Mouse (Mus musculus): ENCODE data around the gene Cnnm1. TPM values are rescaled to one million over a fixed set of nuclear protein-coding genes. Genes with fewer than 3 reads are reported as not detected.

The Cnnm1 gene
- 2.8 and 3.6 TPM in 2 replicates for polyA plus RNA-seq (2015; fragmentation: Nextera tagmentation; extraction: Ambion mirVana)

GRCm38 (mm10) chr19:43440112-43440737, at the start of gene Cnnm1:
TSS of gene Cnnm1 (plus strand) at chr19:43440436.
- Histone ChIP-seq H3K4me3 (peak within 1 kb of the TSS; percentile 73), H3K4me2 (peak within 1 kb of the TSS; percentile 99), H3K27ac (peak within 1 kb of the TSS; percentile 68), H3K36me3 (no peaks in the 10 kb centered on the region), H3K9ac (peak within 1 kb of the TSS; percentile 78), H3K4me1 (peaks cover 16% of the 10 kb centered on the region), H3K9me3 (peaks cover 3% of the 10 kb centered on the region; the same call in 1 of the 2 replicates), H3K27me3 (peaks cover 56% of the 10 kb centered on the region)
- under 1% methylated on average over 37 of the region's 51 CpGs for WGBS
- peak; percentile 77 for ATAC-seq (ENCODE audit: insufficient number of reproducible peaks, insufficient read depth, low FRiP score, low TSS enrichment, low read depth)

GRCm38 (mm10) chr19:43396327-43396726, 43.9 kb upstream of the Cnnm1 start:
- H3K9ac ChIP-seq: no peak overlapping the region
- no peaks in the 10 kb centered on the region for H3K36me3 ChIP-seq
- H3K4me2 ChIP-seq: no peak overlapping the region
- H3K9me3 ChIP-seq: no peaks in the 10 kb centered on the region
- H3K27me3 ChIP-seq: no peaks in the 10 kb centered on the region
- no peak overlapping the region for H3K27ac ChIP-seq
- 0 out of 2 replicates have a peak, but pooled peaks cover 3% of the 10 kb centered on the region for H3K4me1 ChIP-seq
- ATAC-seq (ENCODE audit: insufficient number of reproducible peaks, insufficient read depth, low FRiP score, low TSS enrichment, low read depth): no peak
- WGBS: 4% methylated on average over 4 of the region's 4 CpGs
- H3K4me3 ChIP-seq: no peak overlapping the region

DNA sequence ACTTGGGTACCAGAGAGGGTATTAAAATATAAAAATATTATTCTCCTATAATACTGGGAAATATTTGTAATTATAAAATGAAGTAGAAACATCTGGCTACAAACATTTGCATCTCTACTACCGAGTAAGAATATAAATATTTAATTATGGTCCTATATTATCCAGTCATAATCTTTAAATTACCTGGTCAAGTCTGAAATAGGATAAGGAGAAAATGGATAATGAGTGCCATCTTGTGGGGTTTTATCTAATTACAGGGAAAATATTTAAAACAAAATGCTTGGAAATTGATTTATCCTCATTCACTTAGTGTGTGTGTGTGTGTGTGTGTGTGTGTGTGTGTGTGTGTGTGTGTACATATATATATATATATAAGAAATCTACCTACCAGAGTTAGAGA, 33.1 kb upstream of the Cnnm1 start:
- Histone ChIP-seq H3K9me3 (no peaks in the 10 kb centered on the region), H3K27me3 (no peaks in the 10 kb centered on the region), H3K4me1 (no peaks in the 10 kb centered on the region), H3K4me2 (no peak overlapping the region), H3K27ac (no peak overlapping the region), H3K4me3 (no peak overlapping the region), H3K36me3 (no peaks in the 10 kb centered on the region), H3K9ac (no peak overlapping the region)
- WGBS: 11% methylated on average over 1 of the region's 1 CpGs
- no peak for ATAC-seq (ENCODE audit: insufficient number of reproducible peaks, insufficient read depth, low FRiP score, low TSS enrichment, low read depth)

- Histone ChIP-seq H3K4me1 (no peaks in the 10 kb centered on the region), H3K27me3 (no peaks in the 10 kb centered on the region), H3K9me3 (no peaks in the 10 kb centered on the region), H3K27ac (no peak overlapping the region), H3K4me3 (no peak overlapping the region), H3K4me2 (no peak overlapping the region), H3K9ac (no peak overlapping the region), H3K36me3 (no peaks in the 10 kb centered on the region)
- ATAC-seq (ENCODE audit: insufficient number of reproducible peaks, insufficient read depth, low FRiP score, low TSS enrichment, low read depth): no peak
- 58% methylated on average over 2 of the region's 2 CpGs for WGBS
Measured at GRCm38 (mm10) chr19:43415565-43415964, 24.7 kb upstream of the Cnnm1 start.

DNA sequence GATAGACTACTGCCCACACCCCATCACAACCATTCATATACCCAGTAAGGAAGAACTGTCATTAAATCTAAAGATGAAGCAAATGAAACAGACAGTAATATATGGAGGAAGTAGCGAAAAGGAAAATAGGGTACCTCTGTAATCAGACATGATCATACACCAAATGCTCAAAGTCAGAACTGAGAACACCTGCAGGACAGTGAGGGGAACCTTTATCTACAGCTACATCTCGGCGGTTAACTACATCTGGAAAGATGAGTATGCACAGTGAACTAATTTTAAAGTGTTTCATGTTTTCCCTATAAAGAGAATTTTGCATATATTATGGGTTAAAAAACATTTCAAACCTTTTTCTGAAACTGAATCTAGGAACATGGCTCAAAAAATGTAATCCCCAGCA, 19.7 kb upstream of the Cnnm1 start:
- ATAC-seq (ENCODE audit: insufficient number of reproducible peaks, insufficient read depth, low FRiP score, low TSS enrichment, low read depth): no peak
- Histone ChIP-seq H3K9ac (no peak overlapping the region), H3K27me3 (no peaks in the 10 kb centered on the region), H3K4me2 (no peak overlapping the region), H3K36me3 (no peaks in the 10 kb centered on the region), H3K4me3 (no peak overlapping the region), H3K4me1 (no peaks in the 10 kb centered on the region), H3K9me3 (no peaks in the 10 kb centered on the region), H3K27ac (no peak overlapping the region)
- WGBS: 81% methylated on average over 3 of the region's 3 CpGs

DNA sequence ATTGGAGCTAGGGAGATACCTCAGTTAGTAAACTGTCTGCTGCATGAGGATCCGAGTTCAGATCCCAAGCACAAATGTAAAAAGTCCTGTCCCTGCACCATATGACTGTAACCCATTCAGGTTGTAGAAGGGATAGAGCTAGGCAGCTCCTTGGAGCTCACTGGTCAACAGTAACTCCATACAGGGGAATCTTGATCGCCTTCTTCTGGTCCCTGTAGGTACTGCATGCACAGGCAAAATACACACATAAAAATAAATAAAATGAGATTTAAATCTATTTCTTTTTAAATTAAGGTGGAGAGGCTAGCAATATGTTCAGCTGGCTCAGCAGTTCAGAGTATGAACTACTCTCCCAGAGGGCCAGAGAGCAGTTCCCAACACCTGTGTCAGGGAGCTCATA, 16.2 kb upstream of the Cnnm1 start:
- ATAC-seq (ENCODE audit: insufficient number of reproducible peaks, insufficient read depth, low FRiP score, low TSS enrichment, low read depth): no peak
- Histone ChIP-seq H3K9ac (no peak overlapping the region), H3K4me3 (no peak overlapping the region), H3K9me3 (no peaks in the 10 kb centered on the region), H3K4me1 (no peaks in the 10 kb centered on the region), H3K27me3 (no peaks in the 10 kb centered on the region; the same call in 1 of the 2 replicates), H3K4me2 (no peak overlapping the region), H3K27ac (no peak overlapping the region), H3K36me3 (peaks cover 11% of the 10 kb centered on the region)
- 79% methylated on average over 2 of the region's 2 CpGs for WGBS

- H3K4me1 ChIP-seq: no peaks in the 10 kb centered on the region
- no peak for ATAC-seq (ENCODE audit: insufficient number of reproducible peaks, insufficient read depth, low FRiP score, low TSS enrichment, low read depth)
Measured at GRCm38 (mm10) chr19:43427446-43428224, 12.6 kb upstream of the Cnnm1 start.

DNA sequence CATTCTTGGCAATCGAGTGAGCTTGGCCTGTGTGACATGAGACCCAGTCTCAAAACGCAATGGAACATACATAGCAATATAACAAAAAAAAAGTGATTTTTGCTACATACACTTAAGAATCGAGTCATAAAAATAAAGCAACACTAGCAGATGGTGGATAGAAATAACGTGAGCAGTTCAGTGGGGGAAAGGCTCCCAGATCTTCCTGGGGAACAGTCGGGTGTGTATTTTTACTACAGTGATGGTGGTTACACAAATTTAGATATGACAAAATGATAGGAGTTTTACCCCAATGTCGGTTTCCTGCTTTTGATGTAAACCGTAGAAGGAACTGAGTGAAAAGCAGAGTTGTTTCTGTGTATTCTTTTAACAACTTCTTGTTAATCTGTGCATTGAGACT, 990 bp upstream of the Cnnm1 start:
- Histone ChIP-seq H3K4me2 (no peak overlapping the region), H3K9ac (no peak overlapping the region), H3K4me1 (peaks cover 16% of the 10 kb centered on the region), H3K9me3 (peaks cover 3% of the 10 kb centered on the region; the same call in 1 of the 2 replicates), H3K36me3 (no peaks in the 10 kb centered on the region), H3K4me3 (no peak overlapping the region), H3K27me3 (peaks cover 56% of the 10 kb centered on the region), H3K27ac (no peak overlapping the region)
- 85% methylated on average over 7 of the region's 7 CpGs for WGBS
- no peak for ATAC-seq (ENCODE audit: insufficient number of reproducible peaks, insufficient read depth, low FRiP score, low TSS enrichment, low read depth)

More at GRCm38 (mm10) chr19:43427446-43428224, 12.6 kb upstream of the Cnnm1 start:
- Histone ChIP-seq H3K9ac (no peak overlapping the region), H3K4me3 (no peak overlapping the region), H3K27me3 (no peaks in the 10 kb centered on the region; the same call in 1 of the 2 replicates), H3K36me3 (peaks cover 11% of the 10 kb centered on the region), H3K27ac (no peak overlapping the region), H3K4me2 (no peak overlapping the region), H3K9me3 (no peaks in the 10 kb centered on the region)
- 89% methylated on average over 24 of the region's 24 CpGs for WGBS

DNA sequence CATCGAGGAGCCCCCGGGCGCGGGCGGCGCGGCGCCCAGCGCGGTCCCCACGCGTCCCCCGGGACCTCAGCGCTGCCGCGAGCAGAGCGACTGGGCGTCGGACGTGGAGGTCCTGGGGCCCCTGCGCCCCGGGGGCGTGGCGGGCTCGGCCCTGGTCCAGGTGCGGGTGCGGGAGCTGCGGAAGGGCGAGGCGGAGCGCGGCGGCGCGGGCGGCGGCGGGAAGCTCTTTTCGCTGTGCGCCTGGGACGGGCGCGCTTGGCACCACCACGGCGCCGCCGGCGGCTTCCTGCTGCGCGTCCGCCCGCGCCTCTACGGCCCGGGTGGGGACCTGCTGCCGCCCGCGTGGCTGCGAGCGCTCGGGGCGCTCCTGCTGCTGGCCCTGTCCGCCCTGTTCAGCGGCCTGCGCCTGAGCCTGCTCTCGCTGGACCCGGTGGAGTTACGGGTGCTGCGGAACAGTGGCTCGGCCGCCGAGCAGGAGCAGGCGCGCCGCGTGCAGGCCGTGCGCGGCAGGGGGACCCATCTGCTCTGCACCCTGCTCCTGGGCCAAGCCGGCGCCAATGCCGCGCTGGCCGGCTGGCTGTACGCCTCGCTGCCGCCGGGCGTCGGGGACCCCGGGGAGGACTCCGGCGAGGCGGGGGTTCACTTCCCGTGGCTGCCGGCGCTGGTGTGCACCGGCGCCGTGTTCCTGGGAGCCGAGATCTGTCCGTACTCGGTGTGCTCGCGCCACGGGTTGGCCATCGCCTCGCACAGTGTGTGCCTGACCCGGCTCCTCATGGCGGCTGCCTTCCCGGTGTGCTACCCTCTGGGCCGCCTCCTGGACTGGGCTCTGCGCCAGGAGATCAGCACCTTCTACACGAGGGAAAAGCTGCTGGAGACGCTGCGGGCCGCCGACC, 778 bp downstream of the Cnnm1 start:
- ATAC-seq (ENCODE audit: insufficient number of reproducible peaks, insufficient read depth, low FRiP score, low TSS enrichment, low read depth): peak; percentile 62
- no peaks in the 10 kb centered on the region for H3K36me3 ChIP-seq
- H3K27ac ChIP-seq: peak overlapping the region; percentile 68
- peak overlapping the region; percentile 78 for H3K9ac ChIP-seq
- H3K4me2 ChIP-seq: peak overlapping the region; percentile 99
- under 1% methylated on average over 102 of the region's 118 CpGs for WGBS
- H3K4me1 ChIP-seq: peaks cover 16% of the 10 kb centered on the region
- H3K4me3 ChIP-seq: peak overlapping the region; percentile 73
- peaks cover 3% of the 10 kb centered on the region; the same call in 1 of the 2 replicates for H3K9me3 ChIP-seq
- H3K27me3 ChIP-seq: peaks cover 56% of the 10 kb centered on the region

GRCm38 (mm10) chr19:43441661-43441990, 1.4 kb downstream of the Cnnm1 start:
- H3K36me3 ChIP-seq: no peaks in the 10 kb centered on the region
- H3K4me3 ChIP-seq: peak overlapping the region; percentile 73
- peak overlapping the region; percentile 78 for H3K9ac ChIP-seq
- H3K27ac ChIP-seq: no peak overlapping the region
- 11% methylated on average over 17 of the region's 17 CpGs for WGBS
- peaks cover 3% of the 10 kb centered on the region; the same call in 1 of the 2 replicates for H3K9me3 ChIP-seq
- peaks cover 16% of the 10 kb centered on the region for H3K4me1 ChIP-seq
- H3K27me3 ChIP-seq: peaks cover 56% of the 10 kb centered on the region
- ATAC-seq (ENCODE audit: insufficient number of reproducible peaks, insufficient read depth, low FRiP score, low TSS enrichment, low read depth): no peak
- H3K4me2 ChIP-seq: peak overlapping the region; percentile 99

DNA sequence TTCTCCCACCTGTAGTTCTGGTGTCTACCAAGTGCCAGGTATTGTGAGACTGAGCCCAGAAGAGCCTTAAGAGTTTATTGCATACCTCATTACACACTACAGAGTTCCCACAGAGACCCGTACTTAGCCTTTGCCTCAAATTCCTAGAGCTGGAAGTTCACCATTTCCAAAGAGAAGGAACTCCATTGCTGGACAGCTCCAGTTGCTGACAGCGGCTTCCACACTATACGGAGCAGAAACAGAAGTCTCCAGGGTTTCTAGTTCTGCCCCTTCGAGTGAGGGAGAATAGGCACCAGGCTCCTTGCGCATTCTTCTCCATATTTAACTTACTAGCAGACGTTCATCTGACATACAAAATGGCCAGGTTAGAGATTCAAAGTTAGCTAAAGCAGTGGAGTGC, 2.0 kb downstream of the Cnnm1 start:
- ATAC-seq (ENCODE audit: insufficient number of reproducible peaks, insufficient read depth, low FRiP score, low TSS enrichment, low read depth): no peak
- H3K9ac ChIP-seq: no peak overlapping the region
- 23% methylated on average over 6 of the region's 6 CpGs for WGBS
- peak overlapping the region; percentile 73 for H3K4me3 ChIP-seq
- peaks cover 16% of the 10 kb centered on the region for H3K4me1 ChIP-seq
- H3K4me2 ChIP-seq: peak overlapping the region; percentile 99
- peaks cover 56% of the 10 kb centered on the region for H3K27me3 ChIP-seq
- H3K27ac ChIP-seq: no peak overlapping the region
- peaks cover 3% of the 10 kb centered on the region; the same call in 1 of the 2 replicates for H3K9me3 ChIP-seq
- no peaks in the 10 kb centered on the region for H3K36me3 ChIP-seq

All from embryonic facial prominence, embryonic 13.5 days (tissue).